9 mouse cellular contexts compared by ENCODE assay signal in genomic region chr8:64941495-64941894, GRCm38 (mm10). TPM values are rescaled to one million over a fixed set of nuclear protein-coding genes. Genes with fewer than 3 reads are reported as not detected.
A peak's percentile ranks its signal among the peaks of the same experiment; 100 is the strongest.
DNase-seq lines count a peak whose midpoint lies in the region; ATAC-seq lines count a peak whose summit lies in the region.
"Had no signal": no experiment of that assay in that cellular context is flagged by ENCODE, and none has a peak within 500 bp of the region (broad histone marks: within the 10 kb centered on the region; RNA-seq: fewer than 3 reads in every experiment).

No protein-coding gene starts in this region.

- no peak overlapping the region for H3K4me3 ChIP-seq in forebrain, embryonic 14.5 days (ENCODE audit: low read depth, low read length)
- H3K4me3 ChIP-seq in hindbrain, embryonic 14.5 days (replicated peaks; ENCODE audit: low read length): no peak overlapping the region

- peak; percentile 74 for ATAC-seq in forebrain, embryonic 14.5 days
- ATAC-seq in hindbrain, embryonic 14.5 days (ENCODE audit: low FRiP score): peak; percentile 72

- WGBS in forebrain, embryonic 14.5 days: 14% methylated on average over 9 of the region's 9 CpGs
- 10% methylated on average over 9 of the region's 9 CpGs for WGBS in hindbrain, embryonic 14.5 days

- H3K27me3 ChIP-seq in forebrain, embryonic 14.5 days (replicated peaks; ENCODE audit: control insufficient read depth, insufficient read depth, low read length): no peaks in the 10 kb centered on the region; the same call in 1 of the 2 replicates
- H3K27me3 ChIP-seq in hindbrain, embryonic 14.5 days (ENCODE audit: control insufficient read depth, insufficient read depth, low read length): no peaks in the 10 kb centered on the region

- peak; percentile 83 for DNase-seq in ES-CJ7 (ENCODE audit: low read depth, low spot score)
- DNase-seq in c-Kit-positive CD71-positive TER-119-positive erythroid progenitor cells, embryonic 14.5 days (ENCODE audit: low spot score): peak; percentile 60
- peak; percentile 89 for DNase-seq in forebrain, embryonic 14.5 days (ENCODE audit: low spot score)
- peak; percentile 97 for DNase-seq in hindbrain, embryonic 14.5 days (ENCODE audit: low spot score)
- DNase-seq in layer of hippocampus, postnatal 14 days (ENCODE audit: low spot score in 2 of 2): peak; percentile 87 to 88
- DNase-seq in lung, postnatal 25 days (ENCODE audit: low spot score): peak; percentile 78
- peak; percentile 68 for DNase-seq in retina, postnatal 7 days (ENCODE audit: low read depth, low spot score)
- DNase-seq in thymus, postnatal 4 days: peak; percentile 91

- H3K27ac ChIP-seq in forebrain, embryonic 14.5 days (ENCODE audit: low read depth, low read length): no peak overlapping the region
- no peak overlapping the region for H3K27ac ChIP-seq in hindbrain, embryonic 14.5 days

- no peak overlapping the region for H3K9ac ChIP-seq in forebrain, embryonic 14.5 days (ENCODE audit: low read length)
- no peak overlapping the region for H3K9ac ChIP-seq in hindbrain, embryonic 14.5 days

- H3K4me2 ChIP-seq in forebrain, embryonic 14.5 days (ENCODE audit: low read length): no peak overlapping the region
- H3K4me2 ChIP-seq in hindbrain, embryonic 14.5 days (replicated peaks): no peak overlapping the region; the same call in 1 of the 2 replicates

- H3K4me1 ChIP-seq in forebrain, embryonic 14.5 days (ENCODE audit: control insufficient read depth, insufficient read depth, low read length): no peaks in the 10 kb centered on the region
- H3K4me1 ChIP-seq in hindbrain, embryonic 14.5 days (replicated peaks; ENCODE audit: control insufficient read depth, insufficient read depth, low read length): 0 out of 2 replicates have a peak, but pooled peaks cover 6% of the 10 kb centered on the region

- H3K36me3 ChIP-seq in forebrain, embryonic 14.5 days (ENCODE audit: control insufficient read depth, insufficient read depth, low read length): no peaks in the 10 kb centered on the region
- no peaks in the 10 kb centered on the region for H3K36me3 ChIP-seq in hindbrain, embryonic 14.5 days (replicated peaks; ENCODE audit: control insufficient read depth, insufficient read depth)

- H3K9me3 ChIP-seq in forebrain, embryonic 14.5 days (replicated peaks; ENCODE audit: control insufficient read depth, low read length): no peaks in the 10 kb centered on the region
- no peaks in the 10 kb centered on the region for H3K9me3 ChIP-seq in hindbrain, embryonic 14.5 days (ENCODE audit: control insufficient read depth, low read length)

RNA-seq across cellular contexts. Expression of gene Tmem192, which starts 5.5 kb away (rescaled TPM):
- polyA plus RNA-seq in forebrain, embryonic 14.5 days (2014; fragmentation: Nextera tagmentation; extraction: Ambion mirVana): 24.0 and 26.2 TPM in 2 replicates
- 31.4 and 34.1 TPM in 2 replicates for polyA plus RNA-seq in hindbrain, embryonic 14.5 days (2014; fragmentation: Nextera tagmentation; extraction: Ambion mirVana)
- 10 to 100 TPM; 15.7 to 16.0 TPM for total RNA-seq in layer of hippocampus, postnatal 14 days (2021)

RNA-seq across cellular contexts. Expression of gene Trim75, which starts 46.1 kb away (rescaled TPM):
- 0.09 TPM in 1 of 2 replicates, not detected in the other for polyA plus RNA-seq in forebrain, embryonic 14.5 days (2014; fragmentation: Nextera tagmentation; extraction: Ambion mirVana)
- polyA plus RNA-seq in hindbrain, embryonic 14.5 days (2014; fragmentation: Nextera tagmentation; extraction: Ambion mirVana): not detected in 2 replicates
- not detected for total RNA-seq in layer of hippocampus, postnatal 14 days (2021)
- polyA plus RNA-seq: heart, embryonic 16.5 days had no signal
